Mouse (Mus musculus) retina, adult 2 months (tissue): Measurements from ENCODE around the gene Ftsj1.
A peak's percentile ranks its signal among the peaks of the same experiment; 100 is the strongest.

Experiments used
- DNase-seq: peaks from one replicate; pipeline ENCODE4 v3.0.0-alpha.2; 2012; ENCODE audit warnings: low read depth, low spot score

Gene Ftsj1

GRCm38 (mm10) chrX:8252334-8253285, at the start of gene Ftsj1:
TSS of gene Ftsj1 (minus strand) at chrX:8252406.
- DNase-seq, result peak; percentile 74

DNA sequence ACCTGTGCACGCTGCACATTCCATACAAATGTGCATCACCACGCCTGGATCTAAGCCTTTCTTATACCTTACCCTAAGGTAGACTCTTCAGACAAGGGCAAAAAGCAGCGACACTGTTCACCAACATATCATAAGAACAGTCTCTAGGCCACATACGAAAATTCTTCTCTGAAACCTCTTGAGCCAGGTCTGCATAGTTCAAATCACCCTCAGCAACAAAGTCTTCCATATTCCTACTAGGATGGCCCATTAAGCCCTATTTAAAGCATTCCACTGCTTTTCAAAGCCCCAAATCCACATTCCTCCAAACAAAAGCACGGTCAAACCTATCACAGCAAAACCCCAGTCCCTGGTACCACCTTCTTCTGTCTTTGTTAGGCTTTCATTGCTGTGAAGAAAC, 36.4 kb upstream of the Ftsj1 start:
- no peak for DNase-seq

GRCm38 (mm10) chrX:8274056-8274455, 21.9 kb upstream of the Ftsj1 start:
- no peak for DNase-seq

DNA sequence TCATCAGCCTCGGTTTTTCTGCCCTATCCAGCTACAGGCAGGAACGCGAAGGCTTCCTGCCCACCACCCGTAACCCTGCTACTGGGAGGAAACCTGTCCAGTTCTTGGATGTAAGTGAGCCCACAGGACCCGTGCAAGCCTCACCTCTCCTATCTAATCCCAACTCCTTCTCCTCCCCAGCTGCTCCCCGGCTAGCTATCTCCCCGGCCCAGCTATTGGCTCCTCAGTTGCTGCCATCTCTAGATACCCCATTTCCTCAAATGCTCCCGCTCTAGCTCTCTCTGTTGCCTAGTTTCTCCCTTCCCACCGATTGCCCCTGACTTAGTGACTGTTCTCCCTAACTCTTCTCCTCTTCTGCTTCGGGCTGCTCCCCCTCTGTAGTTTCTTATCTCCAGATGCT, 19.8 kb upstream of the Ftsj1 start:
- no peak for DNase-seq

DNA sequence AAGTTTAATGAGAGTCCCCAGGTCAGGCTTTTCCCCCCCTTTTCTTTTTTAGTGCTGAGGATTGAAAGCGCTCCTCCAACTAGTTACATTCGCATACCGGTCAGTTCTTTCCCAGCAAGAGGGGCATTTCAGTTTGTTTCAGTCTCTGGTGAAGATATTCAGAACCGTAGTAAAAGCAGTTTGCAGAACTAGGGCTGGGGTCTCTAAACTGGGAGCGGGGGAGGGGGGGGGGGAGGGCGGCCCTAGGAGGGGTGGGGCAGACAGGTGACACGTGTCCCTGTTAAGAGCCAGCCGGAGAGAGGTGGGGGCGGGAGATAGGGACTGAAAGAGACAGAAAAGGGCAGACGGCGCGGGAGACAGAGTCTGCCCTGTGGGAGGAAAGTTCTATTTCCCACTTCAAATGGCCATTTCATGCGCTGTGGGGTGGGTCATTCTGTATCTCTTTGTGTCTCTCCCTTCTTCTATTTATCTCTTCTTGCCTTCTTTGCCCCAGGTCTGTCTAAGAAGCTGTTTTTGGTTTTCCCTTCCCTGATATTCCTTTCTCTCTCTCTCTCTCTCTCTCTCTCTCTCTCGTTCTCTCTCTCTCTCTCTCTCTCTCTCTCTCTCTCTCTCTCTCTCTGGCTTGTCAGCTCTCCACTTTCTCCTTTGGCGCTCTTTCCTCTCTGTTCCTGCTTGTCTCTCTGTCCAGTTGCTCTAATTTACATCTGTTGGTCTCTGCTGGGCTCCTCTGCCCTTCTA, 19.0 kb upstream of the Ftsj1 start, which contains the start of gene Slc38a5:
TSS of gene Slc38a5 (plus strand) at position 51 of the 738 bp plus-strand sequence.
- DNase-seq, result no peak

DNA sequence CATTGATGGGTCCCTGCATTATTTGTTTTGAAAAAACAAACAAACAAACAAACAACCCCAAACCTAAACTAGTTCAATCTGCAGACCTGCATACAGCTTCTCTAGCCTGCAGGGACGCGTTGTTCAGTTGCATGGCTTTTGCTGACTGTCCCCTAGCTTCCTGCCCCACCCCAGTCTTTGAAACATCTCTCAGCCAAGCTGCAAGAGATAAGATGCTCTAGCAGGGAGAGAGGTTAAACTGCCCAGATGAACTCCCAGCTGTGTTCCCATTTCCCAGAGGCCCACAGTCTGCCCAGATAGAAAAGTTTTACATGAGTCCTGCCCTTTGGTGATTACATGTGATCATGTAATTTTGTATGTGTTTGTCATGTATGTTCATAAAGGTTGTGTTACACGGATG, 12.0 kb upstream of the Ftsj1 start:
- DNase-seq, result no peak

- DNase-seq, result no peak
These were observed 11.1 kb upstream of the Ftsj1 start for GRCm38 (mm10) chrX:8263156-8263804.

GRCm38 (mm10) chrX:8259478-8259877, 7.3 kb upstream of the Ftsj1 start:
- no peak for DNase-seq

GRCm38 (mm10) chrX:8255807-8256206, 3.6 kb upstream of the Ftsj1 start:
- DNase-seq, result no peak

DNA sequence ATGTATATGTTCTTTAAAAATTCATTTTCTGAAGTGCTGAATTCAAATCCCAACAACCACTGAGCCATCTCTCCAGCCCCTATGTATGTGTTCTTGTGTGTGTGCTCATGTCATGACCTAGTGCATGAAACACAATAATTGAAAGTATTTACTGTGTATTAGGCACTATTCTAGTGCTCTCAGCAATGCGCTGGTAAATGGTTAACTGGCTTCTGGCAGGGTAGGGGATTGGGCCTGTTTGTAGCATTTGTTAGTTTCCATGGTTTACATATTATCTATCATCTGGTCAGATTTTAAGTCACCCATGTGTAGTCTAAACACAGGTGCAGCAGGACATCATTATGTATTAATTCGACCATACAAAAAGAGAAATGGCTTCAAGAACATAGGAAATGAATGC, 1.5 kb upstream of the Ftsj1 start:
- no peak for DNase-seq

DNA sequence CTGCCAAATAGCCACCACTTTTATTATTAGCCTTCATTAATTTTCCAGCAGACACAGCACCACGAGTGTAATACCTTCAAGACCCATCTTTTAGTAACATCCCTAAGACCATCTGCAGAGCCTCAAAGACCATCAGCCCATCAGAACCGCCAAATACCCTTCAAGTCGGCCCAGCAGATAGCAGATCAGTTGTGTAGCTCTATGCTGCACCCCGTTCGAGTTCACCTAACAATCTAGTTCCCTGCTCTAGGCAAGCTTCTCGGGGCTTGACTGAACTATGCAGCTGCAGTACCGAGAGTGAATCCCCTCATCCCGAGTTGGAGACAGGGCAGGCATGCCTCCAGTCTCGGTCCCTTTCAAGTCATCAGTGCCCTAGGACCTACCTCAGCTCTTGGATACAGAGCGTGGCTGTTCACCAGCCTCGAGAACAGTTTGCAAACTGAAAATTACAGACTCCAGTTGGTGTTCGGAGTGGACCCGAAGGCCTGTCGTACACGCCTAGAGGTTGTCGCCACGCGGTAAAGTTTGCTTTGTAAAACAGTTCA, 345 bp downstream of the Ftsj1 start:
- DNase-seq, result no peak

DNA sequence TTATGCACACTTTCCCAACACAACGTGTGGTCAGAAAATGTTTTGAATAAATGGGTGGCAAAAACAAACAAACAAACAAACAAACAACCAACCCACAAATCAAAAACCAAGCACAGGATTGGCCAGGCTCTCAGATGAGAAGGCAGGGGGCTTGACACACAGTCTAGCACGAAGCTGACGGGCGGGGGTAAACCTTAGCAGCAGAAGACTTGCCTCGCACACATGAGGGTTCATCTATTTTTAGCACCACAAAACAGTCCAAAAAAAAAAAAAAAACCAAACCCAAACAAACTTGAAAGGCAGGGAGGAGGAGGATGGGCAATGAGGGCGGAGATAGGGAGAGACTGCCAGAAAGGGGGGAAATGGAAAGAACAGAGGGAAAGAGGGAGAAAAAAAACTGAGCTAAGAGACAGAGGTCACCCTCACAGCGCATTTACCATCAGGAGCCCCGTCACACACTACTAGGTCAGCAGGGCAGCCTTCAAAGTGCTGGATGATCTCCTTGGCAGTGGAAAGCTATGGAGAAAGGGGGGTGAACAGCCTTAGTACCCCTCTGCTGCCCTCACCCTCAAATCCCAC, 3.6 kb downstream of the Ftsj1 start:
- no peak for DNase-seq

- DNase-seq, result no peak
These were observed 4.5 kb downstream of the Ftsj1 start for GRCm38 (mm10) chrX:8247680-8248079.

DNA sequence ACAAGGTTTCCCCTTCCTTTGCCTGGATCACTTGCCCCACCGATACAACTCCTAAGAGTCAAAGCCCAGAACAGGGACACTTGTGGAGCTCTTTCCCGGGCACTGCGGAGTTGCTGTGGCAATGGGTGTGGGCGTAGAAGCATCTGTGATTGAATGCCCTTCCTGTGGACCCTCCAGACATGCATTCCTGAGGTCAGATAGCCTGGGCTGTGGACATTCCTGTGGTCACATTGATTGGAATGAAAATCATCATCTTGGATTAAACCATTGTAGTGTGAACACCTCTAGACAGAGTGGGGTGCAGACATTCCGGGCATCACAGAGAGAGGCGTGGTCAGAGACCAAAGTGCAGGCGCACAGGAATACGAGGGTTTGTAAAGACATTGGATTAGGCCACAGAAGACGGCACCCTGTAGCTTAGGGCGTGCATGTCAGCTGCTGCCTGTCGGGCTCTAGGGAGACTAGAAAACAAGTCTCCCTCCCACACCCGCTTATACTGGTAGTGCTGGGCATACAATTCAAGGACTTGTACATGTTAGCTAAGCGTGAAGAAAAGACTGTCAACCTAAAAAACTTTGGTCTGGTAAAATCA, 13.3 kb downstream of the Ftsj1 start:
- DNase-seq, result no peak

- no peak for DNase-seq
These were observed 15.5 kb downstream of the Ftsj1 start for GRCm38 (mm10) chrX:8236704-8237103.

DNA sequence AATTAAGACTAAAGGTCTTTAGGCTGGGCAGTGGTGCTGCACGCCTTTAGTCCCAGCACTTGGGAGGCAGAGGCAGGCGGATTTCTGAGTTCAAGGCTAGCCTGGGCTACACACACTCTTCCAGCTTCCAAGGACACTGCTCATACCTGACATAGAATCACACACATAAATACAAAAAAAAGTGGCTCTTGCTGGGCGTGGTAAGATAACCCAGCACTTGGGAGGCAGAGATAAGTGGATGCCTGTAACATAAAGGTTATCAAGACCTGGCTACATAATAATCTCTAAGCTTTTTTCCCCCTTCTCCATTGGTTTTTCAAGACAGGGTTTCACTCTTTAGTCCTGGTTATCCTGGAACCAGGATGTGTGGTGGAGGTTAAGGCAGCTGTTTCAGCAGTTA, 18.6 kb downstream of the Ftsj1 start:
- no peak for DNase-seq

DNA sequence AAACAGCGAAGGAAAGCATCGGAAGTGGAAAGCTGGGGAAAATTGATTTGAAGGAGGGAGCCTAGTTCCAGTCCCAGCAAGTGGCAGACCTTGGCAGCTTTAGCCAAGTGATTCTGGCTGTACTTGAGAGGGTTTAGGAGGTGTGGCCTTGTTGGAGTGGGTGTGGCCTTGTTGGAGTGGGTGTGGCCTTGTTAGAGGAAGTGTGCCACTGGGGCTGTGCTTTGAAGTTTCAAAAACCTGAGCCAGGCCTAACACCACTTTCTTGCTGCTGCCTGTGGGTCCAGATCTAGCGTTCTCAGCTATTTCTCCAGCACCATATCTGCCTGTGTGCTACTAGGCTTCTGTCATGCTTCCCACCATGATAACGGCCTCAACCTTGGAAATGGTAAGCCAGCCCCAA, 21.9 kb downstream of the Ftsj1 start:
- DNase-seq, result no peak

- no peak for DNase-seq
These were observed 28.7 kb downstream of the Ftsj1 start for GRCm38 (mm10) chrX:8223473-8223872.

- DNase-seq, result no peak
These were observed 29.4 kb downstream of the Ftsj1 start for GRCm38 (mm10) chrX:8222678-8223421.

GRCm38 (mm10) chrX:8222296-8222677, 29.9 kb downstream of the Ftsj1 start:
- no peak for DNase-seq
